Mouse (Mus musculus) heart, embryonic 16.5 days (tissue): ENCODE measurements around the gene Cd6. TPM values are rescaled to one million over a fixed set of nuclear protein-coding genes. Genes with fewer than 3 reads are reported as not detected.

ENCODE experiments used
- ATAC-seq: fragments of 200-750 bp; cut with Nextera tagmentation; replicated peaks from 2 replicates; pipeline ENCODE4 v1.8.0; 2017; ENCODE audit warnings: moderate number of reproducible peaks; ENCODE audit not compliant: insufficient read depth, low FRiP score; ENCODE audit errors: extremely low read depth
- H3K27ac ChIP-seq: fragments of 300-500 bp; sonication (generic); 2 replicates; pipeline ENCODE4 v1.5.1; 2014; ENCODE audit warnings: mild to moderate bottlenecking, low read length, control low read depth, moderate library complexity
- H3K27me3 ChIP-seq: fragments of 300-500 bp; sonication (generic); 2 replicates; pipeline ENCODE4 v1.6.1; 2014; ENCODE audit warnings: low read length, mixed read lengths; ENCODE audit not compliant: control insufficient read depth, insufficient read depth
- H3K36me3 ChIP-seq: fragments of 300-500 bp; sonication (generic); 2 replicates; pipeline ENCODE4 v1.6.1; 2014; ENCODE audit not compliant: control insufficient read depth, insufficient read depth
- H3K4me1 ChIP-seq: fragments of 300-500 bp; sonication (generic); 2 replicates; pipeline ENCODE4 v1.6.1; 2014; ENCODE audit warnings: low read length, mixed read lengths; ENCODE audit not compliant: control insufficient read depth, insufficient read depth
- H3K4me2 ChIP-seq: fragments of 300-500 bp; sonication (generic); 2 replicates; pipeline ENCODE4 v1.6.1; 2014; ENCODE audit warnings: low read depth, mild to moderate bottlenecking, control low read depth, low read length
- H3K4me3 ChIP-seq: fragments of 300-500 bp; sonication (generic); 2 replicates; pipeline ENCODE4 v1.5.1; 2014; ENCODE audit warnings: mild to moderate bottlenecking, control low read depth, low read length
- H3K9ac ChIP-seq: fragments of 300-500 bp; sonication (generic); 2 replicates; pipeline ENCODE4 v1.6.1; 2014; ENCODE audit warnings: low read length, control low read depth
- H3K9me3 ChIP-seq: fragments of 300-500 bp; sonication (generic); replicated peaks from 2 replicates; pipeline ENCODE4 v1.6.1; 2016; ENCODE audit warnings: low read length; ENCODE audit not compliant: control insufficient read depth
- WGBS: fragments of 180-500 bp; shearing (Covaris S2); extraction: QIAGEN DNeasy Blood & Tissue Kit; methylation state at CpG from one replicate; pipeline ENCODE4 v1.1.7; 2014; 5-methylcytosine and 5-hydroxymethylcytosine counted together
- polyA plus RNA-seq: library from polyadenylated mRNA; unstranded; fragments of >200 nt; fragmentation: Nextera tagmentation; extraction: Ambion mirVana; gene quantifications from 2 replicates; pipeline ENCODE4 v1.2.1, GENCODE M21; 2015

The Cd6 gene
- polyA plus RNA-seq, 1 experiment from 2014 or later = 4.3 TPM

DNA sequence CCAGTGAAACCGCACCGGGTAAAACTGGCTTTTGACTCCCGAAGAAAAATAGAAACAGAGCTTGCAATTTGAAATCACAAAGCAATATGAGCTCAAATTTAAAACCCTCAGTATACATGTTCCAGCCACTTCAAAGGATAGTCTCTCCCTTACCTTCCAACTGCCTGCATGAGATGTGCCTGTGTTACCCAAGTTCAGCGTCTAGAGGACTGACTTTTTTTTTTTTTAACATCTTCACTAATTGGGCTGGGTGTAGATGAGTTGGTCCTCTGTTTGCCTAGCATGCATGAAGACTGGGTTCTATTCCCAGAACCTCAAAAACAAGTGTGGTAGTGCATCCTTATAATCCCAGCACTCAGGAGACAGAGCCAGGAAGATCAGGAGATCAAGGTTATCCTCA, 53.0 kb downstream of the Cd6 start:
- Histone ChIP-seq H3K9me3 (no peaks in the 10 kb centered on the region), H3K9ac (no peak overlapping the region), H3K4me3 (no peak overlapping the region), H3K4me2 (no peak overlapping the region), H3K27me3 (no peaks in the 10 kb centered on the region), H3K36me3 (no peaks in the 10 kb centered on the region), H3K27ac (no peak overlapping the region), H3K4me1 (peaks cover 11% of the 10 kb centered on the region)
- 85% methylated on average over 4 of the region's 4 CpGs for WGBS
- no peak for ATAC-seq

DNA sequence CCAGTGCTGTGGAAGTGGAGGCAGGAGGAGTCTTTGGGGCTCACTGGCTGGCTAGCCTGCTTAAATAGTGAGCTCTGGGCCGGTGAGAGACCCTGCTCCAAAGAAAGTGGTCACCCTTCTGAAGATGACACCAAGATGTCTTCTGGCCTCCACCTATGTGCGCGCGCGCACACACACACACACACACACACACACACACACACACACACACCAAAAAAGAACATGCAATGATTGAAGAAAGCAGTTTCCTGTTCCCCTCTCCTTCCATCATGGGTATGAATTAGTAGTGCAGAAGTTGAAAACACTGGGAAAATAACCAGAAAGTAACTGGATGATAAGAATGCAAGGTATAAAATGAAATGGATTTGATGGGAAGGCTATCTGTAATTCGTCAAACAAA, 55.7 kb downstream of the Cd6 start:
- no peaks in the 10 kb centered on the region for H3K9me3 ChIP-seq
- no peak overlapping the region for H3K4me2 ChIP-seq
- no peaks in the 10 kb centered on the region for H3K36me3 ChIP-seq
- WGBS = 88% methylated on average over 6 of the region's 6 CpGs
- H3K9ac ChIP-seq = no peak overlapping the region
- no peak overlapping the region for H3K27ac ChIP-seq
- H3K4me3 ChIP-seq = no peak overlapping the region
- no peak for ATAC-seq
- peaks cover 8% of the 10 kb centered on the region for H3K4me1 ChIP-seq
- H3K27me3 ChIP-seq = no peaks in the 10 kb centered on the region

DNA sequence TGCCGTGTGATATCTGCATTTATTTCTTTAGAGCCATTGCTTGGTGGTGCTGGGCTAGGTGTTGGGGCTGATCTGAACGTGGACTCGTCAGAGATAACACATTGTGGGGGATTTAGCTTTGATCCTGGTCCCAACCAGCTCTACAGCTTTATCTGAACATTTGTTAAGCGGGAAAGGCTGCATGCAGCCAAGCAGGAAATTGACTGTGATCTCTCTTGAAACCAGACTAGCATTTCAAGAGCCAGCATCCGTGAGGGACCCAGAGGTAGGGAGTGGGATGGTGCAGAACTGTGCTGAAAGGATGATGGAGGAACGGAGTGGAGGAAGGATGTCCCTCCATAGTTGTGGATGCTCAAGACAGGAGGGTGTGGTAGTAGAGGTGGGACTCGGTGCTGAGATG, 56.5 kb downstream of the Cd6 start:
- ATAC-seq = no peak
- 52% methylated on average over 7 of the region's 7 CpGs for WGBS
- Histone ChIP-seq H3K36me3 (no peaks in the 10 kb centered on the region), H3K4me2 (no peak overlapping the region), H3K27ac (no peak overlapping the region), H3K4me3 (no peak overlapping the region), H3K4me1 (peaks cover 16% of the 10 kb centered on the region), H3K9me3 (no peaks in the 10 kb centered on the region), H3K9ac (no peak overlapping the region), H3K27me3 (no peaks in the 10 kb centered on the region)

DNA sequence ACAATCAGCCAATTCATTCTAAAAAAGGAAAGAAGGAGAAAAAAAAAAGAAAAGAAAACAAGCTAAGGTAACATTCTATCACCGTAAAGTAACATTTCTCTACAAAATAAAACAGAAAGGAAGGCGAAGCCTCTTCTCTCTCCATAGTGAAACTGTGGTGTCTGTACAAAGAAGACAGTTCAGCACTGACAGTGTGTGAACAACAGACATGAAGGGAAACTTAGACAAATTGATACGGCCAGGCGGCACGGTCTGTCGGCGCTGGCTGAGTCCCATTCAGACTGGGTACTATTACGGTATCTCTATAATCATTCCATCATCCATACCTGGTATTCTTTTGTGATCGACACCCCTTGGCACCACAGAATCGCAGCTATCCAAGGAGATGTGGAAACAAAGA, 57.0 kb downstream of the Cd6 start:
- 89% methylated on average over 10 of the region's 10 CpGs for WGBS
- Histone ChIP-seq H3K4me2 (no peak overlapping the region), H3K27me3 (no peaks in the 10 kb centered on the region), H3K4me3 (no peak overlapping the region), H3K9ac (no peak overlapping the region), H3K27ac (no peak overlapping the region), H3K9me3 (no peaks in the 10 kb centered on the region), H3K4me1 (peaks cover 16% of the 10 kb centered on the region), H3K36me3 (no peaks in the 10 kb centered on the region)
- ATAC-seq = no peak

DNA sequence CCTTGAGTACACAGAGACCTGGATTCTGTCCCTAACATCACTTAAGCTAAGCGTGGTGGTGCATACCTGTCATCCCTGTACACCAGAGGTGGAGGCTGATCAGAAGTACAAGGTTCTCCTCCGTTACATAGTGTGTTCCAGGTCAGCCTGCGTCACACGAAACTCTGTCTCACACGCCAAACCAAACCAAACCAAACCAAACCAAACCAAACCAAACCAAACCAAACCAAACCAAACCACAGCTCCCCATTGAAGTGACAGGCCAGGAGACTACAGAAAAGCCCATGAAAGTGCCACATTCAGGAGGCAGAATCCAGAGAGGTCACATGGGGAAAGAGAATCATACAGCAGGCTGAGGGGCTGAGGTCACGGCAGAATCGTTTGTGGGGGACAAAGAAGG, 57.9 kb downstream of the Cd6 start:
- H3K4me3 ChIP-seq = no peak overlapping the region
- ATAC-seq = no peak
- H3K36me3 ChIP-seq = no peaks in the 10 kb centered on the region
- H3K27me3 ChIP-seq = no peaks in the 10 kb centered on the region
- no peaks in the 10 kb centered on the region for H3K9me3 ChIP-seq
- H3K4me1 ChIP-seq = peaks cover 16% of the 10 kb centered on the region
- H3K27ac ChIP-seq = no peak overlapping the region
- no peak overlapping the region for H3K9ac ChIP-seq
- no peak overlapping the region for H3K4me2 ChIP-seq
- WGBS = 67% methylated on average over 7 of the region's 7 CpGs

DNA sequence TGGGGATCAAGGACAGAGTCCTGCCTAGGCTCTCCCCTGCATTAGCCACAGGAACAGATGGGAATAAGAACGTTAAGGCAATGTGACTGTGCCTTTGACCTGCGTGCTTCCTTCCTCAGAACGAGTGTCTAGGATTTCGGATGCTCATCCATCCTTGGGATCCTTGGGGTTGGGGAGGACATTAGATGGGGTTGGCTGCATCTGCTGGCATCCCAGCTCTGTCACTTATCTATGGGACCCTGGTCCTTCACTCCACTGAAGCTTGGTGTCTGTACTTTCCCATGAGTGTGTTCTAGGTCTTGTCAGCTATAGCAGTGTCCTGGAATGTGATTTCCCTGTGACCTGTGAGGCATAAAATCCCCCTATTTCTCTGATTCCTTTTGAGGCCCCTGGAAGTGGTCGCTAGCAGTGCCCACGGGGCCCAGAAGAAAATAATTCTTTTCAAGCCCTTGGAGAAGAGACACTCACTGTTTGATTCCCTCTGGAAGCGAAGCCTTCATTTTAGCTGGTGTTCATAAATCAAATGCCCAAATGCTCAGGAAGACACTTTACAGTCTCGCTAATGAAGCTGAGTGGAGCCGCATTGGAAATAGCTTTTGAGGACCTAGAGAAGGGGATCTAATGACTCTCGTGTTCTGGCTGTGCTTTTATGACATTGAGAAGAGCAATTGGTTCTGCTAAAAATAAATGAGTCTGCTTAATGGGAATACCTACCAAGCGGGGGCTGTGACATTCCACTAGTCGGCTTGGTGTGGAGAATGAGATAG, 60.2 kb downstream of the Cd6 start:
- Histone ChIP-seq H3K4me1 (peaks cover 16% of the 10 kb centered on the region), H3K27ac (peak overlapping the region; percentile 75), H3K4me2 (peak overlapping the region; percentile 5; the same call in 1 of the 2 replicates), H3K27me3 (no peaks in the 10 kb centered on the region), H3K36me3 (no peaks in the 10 kb centered on the region), H3K9ac (peak overlapping the region; percentile 22; the same call in 1 of the 2 replicates), H3K9me3 (no peaks in the 10 kb centered on the region), H3K4me3 (no peak overlapping the region)
- 56% methylated on average over 12 of the region's 12 CpGs for WGBS
- ATAC-seq = 0 out of 2 replicates have a peak, but pooled peaks have one; percentile 33

DNA sequence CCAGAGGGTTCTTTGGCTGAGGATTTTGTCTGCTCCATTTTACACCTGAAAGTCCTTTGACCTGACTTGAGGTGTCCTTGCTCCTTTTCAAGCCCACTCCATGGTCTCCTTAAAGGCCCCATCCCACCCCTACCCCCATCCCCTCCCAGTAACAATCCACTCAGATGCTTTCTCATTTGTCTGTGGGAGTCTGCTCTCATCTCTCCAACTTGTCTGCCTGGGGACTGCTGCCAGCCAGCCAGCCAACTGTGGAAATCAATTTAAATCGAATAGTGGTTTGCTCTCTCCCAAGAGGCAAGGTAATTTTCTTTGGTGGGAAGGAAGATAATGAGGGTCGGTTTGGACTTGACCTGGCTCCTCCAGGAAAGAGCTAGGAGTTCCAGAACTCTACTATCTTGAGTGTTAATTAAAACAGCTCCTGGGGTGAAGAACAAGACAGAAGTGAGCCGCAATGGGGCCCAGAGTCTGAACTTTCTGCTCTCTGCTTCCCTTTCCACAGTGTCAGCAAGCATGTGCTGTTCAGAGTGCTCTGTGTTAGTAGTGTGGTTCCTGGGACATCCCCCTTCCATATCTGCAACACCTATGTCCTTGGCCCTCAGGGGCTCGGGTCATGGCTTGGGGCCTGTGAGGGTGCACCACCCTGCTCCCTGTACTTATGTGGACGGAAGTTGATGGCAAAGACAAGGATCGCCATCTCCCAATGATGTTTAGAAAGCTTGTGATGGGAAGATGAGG, 61.0 kb downstream of the Cd6 start:
- no peaks in the 10 kb centered on the region for H3K9me3 ChIP-seq
- WGBS = 68% methylated on average over 6 of the region's 6 CpGs
- no peaks in the 10 kb centered on the region for H3K36me3 ChIP-seq
- H3K27ac ChIP-seq = peak overlapping the region; percentile 74
- no peaks in the 10 kb centered on the region for H3K27me3 ChIP-seq
- no peak overlapping the region for H3K4me3 ChIP-seq
- ATAC-seq = no peak
- H3K4me1 ChIP-seq = peaks cover 16% of the 10 kb centered on the region
- no peak overlapping the region for H3K9ac ChIP-seq
- no peak overlapping the region for H3K4me2 ChIP-seq

DNA sequence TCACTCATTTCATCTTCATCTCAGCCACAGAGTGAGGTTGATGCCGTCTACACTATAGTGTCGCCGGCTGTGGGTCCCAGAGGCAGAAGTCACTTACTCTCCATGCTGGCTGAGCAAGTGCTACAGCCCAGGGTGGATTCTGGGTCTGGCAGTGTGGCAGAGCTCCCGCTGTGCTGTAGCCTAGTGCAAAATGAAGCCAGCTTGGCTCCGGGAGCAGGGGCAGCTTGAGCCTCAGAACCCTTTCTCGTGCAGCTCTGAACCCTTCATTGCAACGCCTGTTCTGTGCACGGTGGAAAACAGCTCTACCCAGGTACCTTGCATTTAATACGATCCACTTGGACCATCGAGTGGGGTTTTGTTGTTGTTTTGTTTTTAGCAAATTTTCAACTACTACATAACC, 62.2 kb downstream of the Cd6 start:
- Histone ChIP-seq H3K27me3 (no peaks in the 10 kb centered on the region), H3K27ac (no peak overlapping the region), H3K4me3 (no peak overlapping the region), H3K9ac (no peak overlapping the region), H3K4me1 (peaks cover 16% of the 10 kb centered on the region), H3K4me2 (no peak overlapping the region), H3K36me3 (no peaks in the 10 kb centered on the region), H3K9me3 (no peaks in the 10 kb centered on the region)
- no peak for ATAC-seq
- 87% methylated on average over 10 of the region's 10 CpGs for WGBS

DNA sequence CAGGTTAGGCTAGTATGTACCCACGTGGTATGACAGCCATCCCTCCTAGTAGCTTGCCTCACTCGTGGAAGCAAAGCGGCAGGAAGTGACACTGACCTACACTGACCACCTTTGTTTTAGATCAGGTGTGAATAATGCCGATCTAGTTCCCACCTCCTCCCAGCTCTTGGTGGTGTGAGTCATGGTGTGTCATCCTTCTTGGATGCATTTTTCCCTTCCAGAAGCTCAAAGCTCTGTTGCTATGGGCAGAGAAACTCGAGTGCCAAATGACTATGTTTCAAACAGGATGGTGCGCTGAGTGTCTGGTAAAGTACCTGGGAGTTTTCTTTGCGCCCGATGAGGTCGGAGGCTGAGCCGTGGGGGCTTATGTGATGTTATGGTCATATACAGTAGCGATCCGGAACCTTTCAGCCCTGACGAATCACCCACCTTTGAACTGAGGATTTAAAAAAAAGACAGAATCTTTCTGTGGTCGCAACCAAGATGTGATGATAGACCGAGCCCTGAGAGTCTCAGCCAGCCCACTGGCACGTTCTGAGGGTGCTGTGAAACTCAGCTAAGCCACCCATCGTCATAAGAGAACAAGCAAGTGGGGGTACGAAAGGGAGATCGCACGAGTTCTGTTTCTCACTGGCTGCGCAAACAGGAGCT, 66.4 kb downstream of the Cd6 start:
- H3K27ac ChIP-seq = no peak overlapping the region
- ATAC-seq = no peak
- no peaks in the 10 kb centered on the region for H3K36me3 ChIP-seq
- WGBS = 69% methylated on average over 21 of the region's 21 CpGs
- H3K9ac ChIP-seq = no peak overlapping the region
- H3K4me3 ChIP-seq = no peak overlapping the region
- no peaks in the 10 kb centered on the region for H3K9me3 ChIP-seq
- H3K27me3 ChIP-seq = no peaks in the 10 kb centered on the region
- peaks cover 27% of the 10 kb centered on the region for H3K4me1 ChIP-seq
- H3K4me2 ChIP-seq = no peak overlapping the region
